Mouse (Mus musculus) kidney, postnatal 25 days (tissue): ENCODE measurements at regions not wholly inside any gene's neighbourhood (a gene's known extent, or its start where the extent isn't known, plus 50 kb on each side); places are given as distances from the start of the nearest gene placed in this dataset.

Experiments used
- DNase-seq, 2 experiments: peaks; one replicate each; pipeline ENCODE4 v3.0.0; 2021; ENCODE audit warnings: mixed read lengths in 2 of 2

DNA sequence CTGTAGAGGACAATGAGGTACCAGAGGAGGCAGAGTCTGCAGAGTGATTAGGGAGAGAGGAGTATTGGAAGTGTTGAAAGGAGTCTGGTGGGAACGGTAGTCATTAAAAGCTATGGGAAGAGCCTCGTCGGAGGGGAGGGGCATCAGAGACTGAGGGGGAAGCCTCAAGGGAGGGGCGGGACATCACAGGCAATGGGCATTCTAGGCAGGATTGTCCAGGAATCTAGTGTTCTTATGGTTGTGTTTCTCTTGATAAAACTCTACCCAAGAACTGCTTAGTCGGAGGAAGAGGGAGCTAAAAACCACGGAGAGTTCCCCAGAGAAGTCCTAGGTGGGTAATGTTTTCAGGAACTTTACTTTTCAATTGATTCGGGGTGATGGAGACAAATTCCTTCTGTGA, 90.2 kb downstream of the Sec23ip start:
- no peak for DNase-seq

GRCm38 (mm10) chr7:128836435-128836834, 91.7 kb downstream of the Sec23ip start:
- no peak for DNase-seq

- DNase-seq, result no peak
Observed at GRCm38 (mm10) chr7:128842561-128842960, 97.8 kb downstream of the Sec23ip start.

DNA sequence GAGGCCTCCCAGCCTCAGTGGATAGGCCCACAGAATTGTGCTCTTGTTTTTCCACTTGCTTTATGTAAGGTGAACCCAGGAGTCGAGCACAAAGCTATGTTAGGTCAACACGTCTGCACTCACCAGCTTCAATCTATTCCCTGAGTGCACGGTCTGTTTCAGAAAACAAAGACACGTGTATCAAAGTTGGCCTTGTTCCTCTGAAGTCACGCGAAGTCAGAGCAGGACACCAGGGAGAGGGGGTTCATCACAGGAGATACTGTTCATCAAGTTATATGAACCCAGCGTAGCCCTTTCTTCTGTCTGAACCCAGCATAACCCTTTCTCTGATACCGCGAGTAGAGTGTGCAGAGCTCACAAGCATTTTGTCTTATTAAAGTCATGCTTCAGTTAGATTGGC, 98.8 kb downstream of the Sec23ip start:
- DNase-seq, result no peak

- no peak for DNase-seq
Observed at GRCm38 (mm10) chr7:128849261-128849660, 104.5 kb downstream of the Sec23ip start.

DNA sequence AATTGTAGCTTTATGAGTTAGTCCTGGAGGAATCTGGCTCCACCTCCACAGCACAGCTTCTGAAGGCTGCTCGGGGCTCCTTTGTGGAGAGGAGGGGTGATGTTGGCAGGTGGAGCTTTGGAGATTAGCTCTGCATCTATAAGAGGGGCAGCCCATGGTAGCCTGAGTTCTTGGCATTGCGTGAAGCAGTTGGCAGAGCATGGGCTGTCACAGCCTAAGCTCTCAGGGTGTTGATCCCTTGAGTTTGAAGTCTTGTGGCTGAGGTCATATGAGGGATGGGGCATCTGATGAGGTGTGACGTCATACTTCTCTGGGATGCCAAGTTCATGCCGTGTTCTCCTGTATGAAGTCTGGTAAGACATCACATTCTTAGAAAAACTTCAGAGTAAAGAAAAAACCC, 109.5 kb downstream of the Sec23ip start:
- no peak for DNase-seq

GRCm38 (mm10) chr7:128854690-128855343, 110.1 kb downstream of the Sec23ip start:
- no peak for DNase-seq

GRCm38 (mm10) chr7:128860141-128860540, 115.4 kb downstream of the Sec23ip start:
- peak; percentile 40 to 73 for DNase-seq

DNA sequence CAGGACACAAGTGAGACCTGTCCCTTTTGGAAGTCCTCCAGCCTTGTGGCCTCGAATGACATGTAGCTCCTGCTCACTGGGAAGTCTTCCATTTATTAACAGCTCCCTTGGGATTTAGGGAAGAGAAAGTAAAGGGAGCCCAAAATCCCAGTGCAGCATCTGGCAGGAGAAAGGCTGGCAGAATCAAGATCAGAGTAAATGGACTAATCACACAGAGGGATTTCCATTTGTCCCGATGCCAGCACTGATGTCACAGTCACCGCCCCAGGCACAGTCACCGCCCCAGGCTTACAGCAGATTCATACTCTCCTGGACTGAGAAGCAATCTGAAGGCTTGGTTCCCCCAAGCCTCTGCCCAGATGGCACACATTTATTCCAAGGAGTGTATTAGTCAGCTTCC, 116.0 kb downstream of the Sec23ip start:
- DNase-seq, result peak; percentile 9 to 49

GRCm38 (mm10) chr7:128861376-128861775, 116.6 kb downstream of the Sec23ip start:
- DNase-seq, result no peak

GRCm38 (mm10) chr7:128868799-128869198, 124.1 kb downstream of the Sec23ip start:
- no peak for DNase-seq

- DNase-seq, result no peak
Observed at GRCm38 (mm10) chr7:128884015-128884414, 139.3 kb downstream of the Sec23ip start.

- no peak for DNase-seq
Observed at GRCm38 (mm10) chr7:128885551-128885950, 140.8 kb downstream of the Sec23ip start.

- DNase-seq, result no peak
Observed at GRCm38 (mm10) chr7:128910134-128910533, 165.4 kb downstream of the Sec23ip start.

GRCm38 (mm10) chr7:128937976-128938730, 193.4 kb downstream of the Sec23ip start:
- peak in 1 of 2 experiments; percentile 20 for DNase-seq

DNA sequence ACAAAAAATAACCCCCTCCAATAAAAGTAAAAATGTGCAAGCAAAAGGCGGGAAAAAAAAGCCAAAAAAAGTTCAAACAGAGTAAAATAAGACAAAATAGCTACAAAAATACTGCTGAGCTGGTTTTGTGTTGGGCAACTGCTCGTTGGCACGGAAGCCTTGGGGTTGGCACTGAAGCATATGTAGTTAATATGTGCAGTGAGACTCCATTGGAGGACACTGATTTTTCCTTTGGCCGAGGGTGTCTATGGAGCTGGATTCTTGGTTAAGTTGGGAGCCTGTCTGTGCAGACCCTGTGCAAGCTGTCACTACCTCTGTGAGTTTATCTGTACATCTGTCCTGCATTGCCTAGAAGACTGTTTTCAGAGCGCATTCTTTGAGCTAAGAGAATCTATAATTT, 215.8 kb downstream of the Sec23ip start:
- no peak for DNase-seq

GRCm38 (mm10) chr7:128979904-128980303, 235.2 kb downstream of the Sec23ip start:
- DNase-seq, result no peak

- DNase-seq, result no peak
Observed at GRCm38 (mm10) chr7:128980827-128981226, 236.1 kb downstream of the Sec23ip start.

DNA sequence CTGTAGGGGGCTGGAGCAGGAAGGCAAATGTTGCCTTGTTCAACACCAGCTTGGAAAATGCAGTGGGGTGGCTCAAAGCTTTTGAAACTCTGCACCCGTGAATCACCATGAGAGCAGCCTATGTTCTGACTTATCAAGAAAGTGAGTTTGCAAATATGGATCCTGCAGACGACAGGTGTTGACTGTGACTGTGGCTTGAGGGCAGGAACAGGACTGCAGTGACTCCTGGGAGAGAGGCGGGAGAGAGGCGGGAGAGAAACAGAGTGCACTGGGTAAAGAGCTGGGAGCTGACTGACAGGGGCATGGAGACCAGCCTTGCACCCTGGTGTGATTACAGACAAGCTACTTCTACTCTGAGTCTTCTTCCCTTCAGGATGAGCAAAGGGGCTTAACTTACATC, 254.0 kb downstream of the Sec23ip start:
- no peak for DNase-seq

- no peak for DNase-seq
Observed at GRCm38 (mm10) chr7:129002419-129002818, 254.4 kb upstream of the Plpp4 start.

DNA sequence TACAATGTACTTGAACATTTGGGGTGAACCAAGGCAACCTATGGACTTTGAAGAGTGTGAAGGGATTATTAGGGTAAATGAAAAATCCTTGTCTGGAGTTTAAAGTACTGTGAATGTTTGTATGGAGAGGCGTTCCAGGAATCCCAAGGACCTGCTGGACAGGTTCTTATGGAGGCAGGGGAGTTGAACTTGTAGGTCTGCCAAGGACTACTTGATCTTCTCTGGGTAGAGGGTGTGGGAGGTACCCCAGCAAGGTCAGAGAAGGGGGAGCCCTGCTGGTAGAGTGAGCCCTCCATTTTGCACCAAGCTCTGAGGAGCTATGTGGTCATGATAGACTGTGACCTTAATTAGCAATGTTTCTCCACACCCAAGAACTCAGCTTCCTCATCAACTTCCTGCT, 253.7 kb upstream of the Plpp4 start:
- no peak for DNase-seq

DNA sequence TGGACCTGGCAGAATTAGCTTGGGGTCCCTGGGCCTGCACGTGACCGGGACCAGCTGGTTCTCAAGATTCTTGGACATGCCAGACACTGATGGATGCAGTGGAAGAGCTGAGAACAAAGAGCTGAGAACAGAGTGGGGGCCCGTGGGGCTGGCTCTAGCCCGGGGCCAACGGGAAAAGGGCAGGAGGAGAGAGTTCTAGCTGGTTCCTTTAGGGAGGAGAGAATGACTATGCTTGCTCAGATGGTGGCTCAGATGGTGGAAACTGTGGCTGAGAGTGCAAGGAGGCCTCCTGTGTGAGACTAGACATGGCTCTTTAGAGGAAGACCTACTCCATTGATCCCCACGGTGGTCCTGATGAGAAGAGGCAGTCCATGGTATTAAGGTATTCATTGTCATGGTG, 240.5 kb upstream of the Plpp4 start:
- DNase-seq, result no peak

DNA sequence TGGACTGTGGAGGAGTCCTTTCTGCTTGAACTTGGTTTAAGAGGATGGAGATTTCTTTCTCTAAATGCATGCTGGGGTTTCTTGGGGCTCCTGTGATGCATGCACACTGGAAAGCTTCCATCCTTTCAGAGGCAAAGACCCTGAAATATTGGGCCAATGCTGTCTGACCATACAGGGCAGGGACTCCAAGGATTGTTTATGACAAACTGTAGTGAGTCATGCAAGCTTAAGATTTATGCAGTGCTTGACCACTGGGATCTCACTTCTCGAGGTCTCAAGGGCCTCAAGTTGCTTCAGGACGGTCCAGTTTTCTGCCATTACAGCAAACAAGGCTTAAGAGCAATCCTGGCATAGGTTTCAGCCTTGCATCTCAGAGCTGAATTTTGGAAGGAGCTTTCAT, 229.7 kb upstream of the Plpp4 start:
- DNase-seq, result no peak

DNA sequence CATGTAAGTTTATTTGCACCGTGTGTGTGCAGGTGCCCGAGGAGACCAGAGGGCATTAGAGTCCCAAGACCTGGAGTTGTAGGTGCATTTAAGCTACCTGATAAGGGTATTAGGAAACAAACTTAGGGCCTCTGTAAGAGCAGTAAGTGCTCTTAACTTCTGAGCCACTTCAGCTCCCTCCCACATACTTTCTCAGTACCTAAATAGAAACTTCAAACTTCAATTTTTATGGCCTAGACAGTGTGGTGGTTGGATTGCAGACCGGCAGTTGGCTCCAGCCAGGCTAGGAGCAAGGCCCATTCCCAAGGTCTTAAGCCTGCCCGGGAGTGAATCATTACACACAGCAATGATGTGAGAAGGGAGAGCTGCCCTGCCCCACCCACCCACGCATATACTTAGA, 208.8 kb upstream of the Plpp4 start:
- no peak for DNase-seq

DNA sequence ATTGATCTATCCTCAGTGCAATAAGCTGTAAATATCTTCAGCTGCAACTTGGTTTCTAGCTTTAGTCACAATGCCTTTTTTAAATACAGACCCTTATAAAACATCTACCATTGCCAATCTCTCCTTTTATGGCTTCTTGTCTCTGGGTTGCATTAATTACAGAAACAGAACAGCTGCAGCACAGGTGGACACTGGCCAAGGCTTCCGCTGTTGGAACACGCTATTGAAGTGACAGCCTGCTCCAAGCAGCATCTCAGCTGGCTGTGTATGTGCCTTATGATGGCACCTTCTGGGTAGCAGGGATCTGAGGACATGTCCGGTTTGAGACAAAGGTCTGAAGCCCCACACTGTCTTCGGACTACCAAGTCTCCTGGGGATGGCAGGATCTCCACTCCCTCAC, 207.1 kb upstream of the Plpp4 start:
- no peak for DNase-seq
